Mouse (Mus musculus) lung, embryonic 14.5 days (tissue): ENCODE results near the gene Clnk. TPM values are rescaled to one million over a fixed set of nuclear protein-coding genes. Genes with fewer than 3 reads are reported as not detected.
A peak's percentile ranks its signal among the peaks of the same experiment; 100 is the strongest.

Source experiments
- ATAC-seq: fragments of 200-750 bp; cut with Nextera tagmentation; 2 replicates; pipeline ENCODE4 v1.8.0; 2017; ENCODE audit warnings: mild to moderate bottlenecking, moderate TSS enrichment, moderate library complexity; ENCODE audit not compliant: insufficient read depth
- DNase-seq: peaks from one replicate; pipeline ENCODE4 v3.0.0-alpha.2; 2015
- H3K27ac ChIP-seq: fragments of 300-500 bp; sonication (generic); 2 replicates; pipeline ENCODE4 v1.5.1; 2014; ENCODE audit warnings: low read depth, mild to moderate bottlenecking, moderate library complexity
- H3K27me3 ChIP-seq: fragments of 300-500 bp; sonication (generic); 2 replicates; pipeline ENCODE4 v1.6.1; 2014; ENCODE audit warnings: low read length, control low read depth; ENCODE audit not compliant: insufficient read depth
- H3K36me3 ChIP-seq: fragments of 300-500 bp; sonication (generic); 2 replicates; pipeline ENCODE4 v1.6.1; 2014; ENCODE audit warnings: control low read depth; ENCODE audit not compliant: insufficient read depth
- H3K4me1 ChIP-seq: fragments of 300-500 bp; sonication (generic); 2 replicates; pipeline ENCODE4 v1.6.1; 2014; ENCODE audit warnings: antibody characterized with exemption, control low read depth; ENCODE audit not compliant: insufficient read depth
- H3K4me2 ChIP-seq: fragments of 300-500 bp; sonication (generic); 2 replicates; pipeline ENCODE4 v1.6.1; 2014; ENCODE audit warnings: mild to moderate bottlenecking
- H3K4me3 ChIP-seq: fragments of 300-500 bp; sonication (generic); 2 replicates; pipeline ENCODE4 v1.5.1; 2014; ENCODE audit warnings: low read depth, low read length
- H3K9ac ChIP-seq: fragments of 300-500 bp; sonication (generic); 2 replicates; pipeline ENCODE4 v1.6.1; 2014
- H3K9me3 ChIP-seq: fragments of 300-500 bp; sonication (generic); 2 replicates; pipeline ENCODE4 v1.6.1; 2016; ENCODE audit warnings: low read depth, low read length, control low read depth
- CTCF ChIP-seq: IDR thresholded peaks from 2 replicates; pipeline ENCODE4 v1.5.1; 2016; ENCODE audit warnings: antibody characterized with exemption, low read depth
- WGBS: fragments of 180-500 bp; shearing (Covaris S2); extraction: QIAGEN DNeasy Blood & Tissue Kit; methylation state at CpG from one replicate; pipeline ENCODE4 v1.1.7; 2014; 5-methylcytosine and 5-hydroxymethylcytosine counted together
- polyA plus RNA-seq: library from polyadenylated mRNA; unstranded; fragments of >200 nt; fragmentation: Nextera tagmentation; extraction: Ambion mirVana; gene quantifications from 2 replicates; pipeline ENCODE4 v1.2.1, GENCODE M21; 2014

The Clnk gene
- polyA plus RNA-seq, 1 experiment from 2014 or later: not detected

DNA sequence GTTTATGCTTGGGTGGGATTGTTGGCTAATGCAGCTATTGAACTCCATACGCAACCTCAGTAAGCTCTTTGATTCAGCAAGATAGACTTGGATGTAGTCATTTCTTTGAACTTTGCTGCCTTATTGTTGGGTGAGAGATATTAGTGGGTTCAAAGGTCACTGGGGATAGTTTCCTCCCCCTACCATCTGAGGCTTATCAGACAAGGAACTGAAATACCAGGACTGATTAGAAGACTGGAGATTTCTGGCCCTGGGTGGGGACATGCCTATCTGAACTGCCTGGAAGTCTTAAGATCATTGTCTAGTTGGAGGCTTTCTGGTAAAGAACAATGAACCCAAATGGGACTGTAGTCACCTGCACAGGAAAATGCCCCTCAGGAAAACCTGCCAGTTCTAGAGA, 26.4 kb downstream of the Clnk start:
- Histone ChIP-seq H3K27me3 (no peaks in the 10 kb centered on the region), H3K4me1 (no peaks in the 10 kb centered on the region), H3K27ac (no peak overlapping the region), H3K9me3 (no peaks in the 10 kb centered on the region), H3K36me3 (no peaks in the 10 kb centered on the region), H3K4me3 (no peak overlapping the region), H3K4me2 (no peak overlapping the region), H3K9ac (no peak overlapping the region)
- TF ChIP-seq CTCF: no peak
- ATAC-seq: no peak
- WGBS: 81% methylated on average over 1 of the region's 1 CpGs
- no peak for DNase-seq

DNA sequence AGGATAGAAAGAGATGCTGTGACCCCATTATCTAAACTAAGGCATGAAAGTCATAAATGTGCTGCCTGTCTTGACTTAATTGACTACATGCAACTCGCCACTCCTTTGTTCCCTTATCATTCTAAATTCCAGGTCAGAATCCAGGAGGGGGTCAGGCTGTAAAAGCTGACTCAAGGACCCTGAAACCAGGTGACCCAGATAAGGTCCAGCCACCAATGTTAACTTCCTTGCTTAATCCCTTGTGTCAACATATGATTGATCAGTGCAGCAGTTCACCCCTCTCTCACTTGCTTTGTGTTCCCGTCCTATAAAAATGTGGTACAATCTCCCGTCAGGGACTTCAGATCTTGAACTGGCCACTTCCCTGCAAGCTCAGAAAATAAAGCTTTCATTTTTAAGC, 31.1 kb downstream of the Clnk start:
- no peak for TF ChIP-seq CTCF
- DNase-seq (no peak), ATAC-seq (no peak)
- 24% methylated on average over 3 of the region's 3 CpGs for WGBS
- Histone ChIP-seq H3K4me1 (no peaks in the 10 kb centered on the region), H3K4me2 (no peak overlapping the region), H3K9ac (no peak overlapping the region), H3K36me3 (no peaks in the 10 kb centered on the region), H3K27me3 (no peaks in the 10 kb centered on the region), H3K9me3 (no peaks in the 10 kb centered on the region), H3K27ac (no peak overlapping the region), H3K4me3 (no peak overlapping the region)

DNA sequence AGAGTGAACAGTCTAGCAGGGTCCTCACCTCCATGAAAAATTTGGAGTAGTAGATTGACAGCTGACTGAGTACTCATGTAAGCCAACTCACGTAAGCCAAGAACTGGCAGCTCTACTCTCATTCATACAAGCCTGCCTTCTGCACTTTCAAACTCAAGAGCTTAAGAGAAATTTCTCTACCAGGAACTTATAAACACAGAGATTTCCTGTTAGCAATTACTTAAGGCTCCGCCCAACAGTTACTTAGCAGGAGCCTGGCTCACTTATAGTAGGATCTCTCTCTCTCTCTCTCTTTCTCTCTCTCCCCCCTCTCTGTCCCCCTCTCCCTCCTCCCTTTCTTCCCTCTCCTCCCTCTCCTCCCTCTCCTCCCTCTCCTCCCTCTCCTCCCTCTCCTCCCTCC, 32.3 kb downstream of the Clnk start:
- no peak overlapping the region for H3K4me3 ChIP-seq
- peak; percentile 47 for DNase-seq
- no peak overlapping the region for H3K27ac ChIP-seq
- H3K36me3 ChIP-seq: no peaks in the 10 kb centered on the region
- WGBS: 65% methylated on average over 2 of the region's 2 CpGs
- H3K27me3 ChIP-seq: no peaks in the 10 kb centered on the region
- no peak for ATAC-seq
- no peaks in the 10 kb centered on the region for H3K4me1 ChIP-seq
- no peak overlapping the region for H3K9ac ChIP-seq
- no peak for TF ChIP-seq CTCF
- no peaks in the 10 kb centered on the region for H3K9me3 ChIP-seq
- H3K4me2 ChIP-seq: no peak overlapping the region

DNA sequence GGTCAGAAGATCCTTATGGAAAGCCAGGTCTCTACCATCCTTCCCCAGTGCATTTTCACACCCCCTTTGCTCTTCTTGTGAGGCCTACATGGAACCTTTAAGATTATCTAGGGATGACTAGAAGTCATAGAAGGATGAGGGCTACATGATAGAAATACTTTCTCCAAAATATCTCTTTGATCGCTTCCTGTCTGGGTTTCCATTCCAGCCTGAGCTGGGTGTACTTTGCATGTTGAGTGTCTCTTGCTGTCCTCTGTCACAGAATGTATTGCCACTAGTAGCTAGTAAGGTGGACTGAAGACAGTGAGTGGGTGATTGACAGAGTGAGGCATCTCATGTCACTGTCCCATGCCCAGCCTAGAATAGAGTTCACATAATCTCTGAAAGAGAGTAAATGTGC, 36.6 kb downstream of the Clnk start:
- ATAC-seq: no peak

DNA sequence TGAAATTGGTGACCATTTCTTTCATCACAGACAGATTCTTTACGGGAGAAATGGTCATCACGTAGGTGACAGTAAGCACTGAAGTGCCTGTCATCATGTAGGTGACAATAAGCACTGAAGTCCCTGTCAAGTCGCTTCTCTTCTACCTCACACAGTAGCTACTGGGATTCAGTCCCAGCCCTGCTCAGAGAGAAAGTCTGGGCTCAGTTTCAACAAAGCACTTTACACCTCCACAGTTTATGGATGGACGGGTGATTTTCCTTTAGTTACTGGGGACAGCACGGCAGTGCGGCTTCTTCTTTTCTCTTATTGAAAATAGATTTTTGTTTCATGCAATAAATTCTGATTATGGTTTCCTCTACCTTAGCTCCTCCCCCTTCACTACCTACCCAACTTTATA, 49.3 kb downstream of the Clnk start:
- ATAC-seq (no peak), DNase-seq (no peak)
- TF ChIP-seq CTCF: no peak
- Histone ChIP-seq H3K27ac (no peak overlapping the region), H3K36me3 (no peaks in the 10 kb centered on the region), H3K9ac (no peak overlapping the region), H3K27me3 (no peaks in the 10 kb centered on the region), H3K9me3 (no peaks in the 10 kb centered on the region), H3K4me3 (no peak overlapping the region), H3K4me1 (no peaks in the 10 kb centered on the region), H3K4me2 (no peak overlapping the region)
- WGBS: 72% methylated on average over 6 of the region's 6 CpGs

More for the DNA sequence above, 36.6 kb downstream of the Clnk start:
- Histone ChIP-seq H3K4me2 (no peak overlapping the region), H3K9ac (no peak overlapping the region), H3K9me3 (no peaks in the 10 kb centered on the region), H3K36me3 (no peaks in the 10 kb centered on the region), H3K4me1 (no peaks in the 10 kb centered on the region), H3K4me3 (no peak overlapping the region), H3K27me3 (no peaks in the 10 kb centered on the region), H3K27ac (no peak overlapping the region)
- no peak for DNase-seq
- 92% methylated on average over 1 of the region's 1 CpGs for WGBS
- no peak for TF ChIP-seq CTCF

DNA sequence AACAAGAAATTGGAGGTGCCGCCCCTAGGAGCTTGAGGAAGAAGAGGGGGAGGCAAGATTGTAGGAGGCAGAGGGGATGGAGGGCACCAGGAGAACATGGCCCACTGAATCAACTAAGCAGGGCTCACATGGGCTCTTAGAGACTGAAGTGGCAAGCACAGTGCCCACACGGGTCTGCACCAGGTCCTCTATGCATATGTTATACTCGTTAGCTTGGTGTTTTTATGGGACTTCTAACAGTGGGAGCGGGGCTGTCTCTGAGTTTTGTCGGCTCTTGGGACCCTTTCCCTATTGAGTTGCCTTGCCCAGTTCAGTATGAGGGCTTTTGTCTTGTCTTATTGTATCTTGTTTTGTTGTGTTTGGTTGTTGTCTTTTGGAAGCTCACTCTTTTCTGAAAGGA, 50.0 kb downstream of the Clnk start:
- 80% methylated on average over 5 of the region's 5 CpGs for WGBS
- Histone ChIP-seq H3K27me3 (no peaks in the 10 kb centered on the region), H3K36me3 (no peaks in the 10 kb centered on the region), H3K27ac (no peak overlapping the region), H3K4me3 (no peak overlapping the region), H3K9me3 (no peaks in the 10 kb centered on the region), H3K9ac (no peak overlapping the region), H3K4me2 (no peak overlapping the region), H3K4me1 (no peaks in the 10 kb centered on the region)
- DNase-seq (no peak), ATAC-seq (no peak)
- no peak for TF ChIP-seq CTCF

DNA sequence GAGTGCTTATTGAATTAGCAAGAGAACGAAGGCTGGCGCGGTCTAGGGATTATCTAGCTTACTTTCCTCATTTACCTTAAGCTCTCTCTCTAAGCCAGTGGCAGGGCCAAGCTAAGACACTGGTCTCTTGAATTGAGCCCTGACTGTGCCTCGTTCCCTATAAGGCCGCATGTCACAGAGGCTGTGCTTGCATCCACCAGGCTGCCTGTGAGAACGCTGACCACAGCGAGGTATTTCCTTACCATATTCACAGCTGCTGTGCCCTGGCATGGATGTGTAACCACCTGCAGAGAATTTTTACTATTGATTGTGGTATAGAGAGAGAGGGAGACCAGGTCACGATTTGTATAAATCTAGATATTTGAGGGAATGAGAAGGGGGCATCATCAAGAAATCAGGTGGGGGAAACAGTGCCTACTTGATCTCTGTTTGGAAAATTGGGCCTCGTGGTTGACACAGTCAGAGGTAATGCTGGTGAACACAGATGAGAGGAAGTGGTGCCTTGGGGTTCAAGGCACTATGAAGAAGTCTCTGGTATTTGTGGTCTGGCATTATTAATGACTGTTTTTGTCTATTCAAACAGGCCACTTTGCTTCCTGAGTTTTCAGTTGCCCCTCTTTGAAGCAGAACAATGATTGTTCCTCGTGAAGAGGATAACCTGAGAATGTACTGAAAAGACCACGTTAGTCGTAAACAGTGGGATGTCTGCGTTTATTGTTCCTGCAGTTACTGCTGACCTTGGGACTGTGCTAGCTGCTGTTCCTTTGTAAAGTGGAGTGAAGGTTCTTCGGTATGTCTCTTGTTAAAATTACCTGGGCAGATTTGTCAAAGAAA, 52.3 kb downstream of the Clnk start:
- ATAC-seq: no peak
- H3K27ac ChIP-seq: no peak overlapping the region
- no peaks in the 10 kb centered on the region for H3K9me3 ChIP-seq
- no peaks in the 10 kb centered on the region for H3K4me1 ChIP-seq
- no peak for DNase-seq
- TF ChIP-seq CTCF: no peak
- no peaks in the 10 kb centered on the region for H3K27me3 ChIP-seq
- H3K4me3 ChIP-seq: no peak overlapping the region
- no peaks in the 10 kb centered on the region for H3K36me3 ChIP-seq
- H3K4me2 ChIP-seq: no peak overlapping the region
- H3K9ac ChIP-seq: no peak overlapping the region
- WGBS: 62% methylated on average over 14 of the region's 14 CpGs
